ENCODE assay signal across 18 mouse cellular contexts in the genomic region with DNA sequence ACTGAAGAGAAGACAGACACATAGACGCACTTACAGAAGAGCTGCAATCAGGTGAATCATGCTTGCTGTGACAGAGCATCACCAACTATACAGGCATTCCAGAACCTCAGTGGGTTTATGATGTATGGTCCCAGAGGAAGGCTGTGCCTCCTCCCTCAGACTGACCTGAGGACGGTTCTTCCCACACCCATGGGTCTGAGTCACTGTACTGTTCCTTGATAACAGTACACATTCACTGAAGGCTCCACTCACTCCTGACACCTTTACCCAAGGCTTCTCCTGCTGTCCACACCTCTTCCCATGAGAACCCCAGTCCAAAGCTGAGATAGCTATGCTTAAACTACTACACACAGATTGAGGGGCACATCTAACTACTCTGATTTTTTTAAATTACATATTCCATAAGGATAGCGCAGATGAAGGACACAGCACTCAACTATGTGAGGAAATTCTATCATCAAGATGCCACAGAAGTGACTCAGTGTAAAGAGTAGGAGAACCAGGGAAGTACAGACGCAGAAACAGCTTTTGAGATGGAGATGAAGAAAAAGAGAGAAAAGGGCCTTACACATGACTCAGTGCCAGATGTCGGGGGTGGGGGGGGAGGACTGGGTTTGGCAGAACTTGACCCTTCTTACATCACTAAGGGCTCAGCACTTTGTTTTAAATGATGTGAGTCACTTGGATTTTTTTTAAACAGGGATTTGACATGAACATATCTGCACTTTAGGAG.
A peak's percentile ranks its signal among the peaks of the same experiment; 100 is the strongest.
DNase-seq lines count a peak whose midpoint lies in the region; ATAC-seq lines count a peak whose summit lies in the region.
"Had no signal": no experiment of that assay in that cellular context is flagged by ENCODE, and none has a peak within 500 bp of the region (broad histone marks: within the 10 kb centered on the region; RNA-seq: fewer than 3 reads in every experiment).

No protein-coding gene starts in this region.

- H3K27ac ChIP-seq in heart, embryonic 13.5 days (replicated peaks): peak overlapping the region; percentile 51; the same call in 1 of the 2 replicates
- no peak overlapping the region for H3K27ac ChIP-seq in kidney, embryonic 14.5 days (ENCODE audit: low read depth, low read length)
- H3K27ac ChIP-seq: embryonic facial prominence, embryonic 13.5 days; hindbrain, postnatal 0 days; liver, embryonic 15.5 days had no signal

- DNase-seq in heart, postnatal 25 days (ENCODE audit: low spot score): no peak
- DNase-seq in right cerebral cortex, postnatal 25 days: peak; percentile 23
- no peak for DNase-seq in right cerebral cortex, adult 2 months (ENCODE audit: low spot score in 2 of 2)
- peak; percentile 74 for DNase-seq in brain, adult 2 months (ENCODE audit: low read depth, low spot score)
- no peak for DNase-seq in spleen, postnatal 36 days (ENCODE audit: low spot score in 2 of 2)
- DNase-seq: adrenal gland, postnatal 25 days; cerebellum, adult 8-10 months; heart, postnatal 4 days; kidney, adult 11 months; kidney, postnatal 10 days; lung, postnatal 10 days; right cerebral cortex, postnatal 4 days had no signal

- no peaks in the 10 kb centered on the region for H3K9me3 ChIP-seq in heart, embryonic 13.5 days
- H3K9me3 ChIP-seq in kidney, embryonic 14.5 days (ENCODE audit: control insufficient read depth, low read length): no peaks in the 10 kb centered on the region
- H3K9me3 ChIP-seq: embryonic facial prominence, embryonic 13.5 days; liver, embryonic 15.5 days had no signal

- ATAC-seq in heart, embryonic 13.5 days (ENCODE audit: extremely low read depth, insufficient number of reproducible peaks, low FRiP score, low TSS enrichment): no peak
- no peak for ATAC-seq in kidney, embryonic 14.5 days (ENCODE audit: low FRiP score, low TSS enrichment)
- ATAC-seq: hindbrain, postnatal 0 days had no signal

- no peak overlapping the region for H3K4me3 ChIP-seq in heart, embryonic 13.5 days
- no peak overlapping the region for H3K4me3 ChIP-seq in kidney, embryonic 14.5 days (ENCODE audit: low read length)
- H3K4me3 ChIP-seq: embryonic facial prominence, embryonic 13.5 days; liver, embryonic 15.5 days; megakaryocyte, embryonic 14.5 days had no signal

- H3K27me3 ChIP-seq in heart, embryonic 13.5 days (replicated peaks): no peaks in the 10 kb centered on the region
- H3K27me3 ChIP-seq in kidney, embryonic 14.5 days (ENCODE audit: control insufficient read depth, insufficient read depth, low read length): no peaks in the 10 kb centered on the region
- H3K27me3 ChIP-seq: embryonic facial prominence, embryonic 13.5 days; liver, embryonic 15.5 days; megakaryocyte, embryonic 14.5 days had no signal

- peaks cover 24% of the 10 kb centered on the region for H3K4me1 ChIP-seq in heart, embryonic 13.5 days
- no peaks in the 10 kb centered on the region for H3K4me1 ChIP-seq in kidney, embryonic 14.5 days (ENCODE audit: control insufficient read depth, insufficient read depth, low read length)
- H3K4me1 ChIP-seq: embryonic facial prominence, embryonic 13.5 days; liver, embryonic 15.5 days; megakaryocyte, embryonic 14.5 days had no signal

- intact Hi-C loops in heart, postnatal 25 days (cut with DNase I): no loop called here

- no peak overlapping the region for H3K4me2 ChIP-seq in heart, embryonic 13.5 days
- H3K4me2 ChIP-seq in kidney, embryonic 14.5 days (replicated peaks; ENCODE audit: low read depth, low read length): no peak overlapping the region
- H3K4me2 ChIP-seq: embryonic facial prominence, embryonic 13.5 days; liver, embryonic 15.5 days had no signal

- 39% methylated on average over 5 of the region's 5 CpGs for WGBS in heart, embryonic 13.5 days
- WGBS in kidney, embryonic 14.5 days: 86% methylated on average over 5 of the region's 5 CpGs

- H3K9ac ChIP-seq in heart, embryonic 13.5 days: no peak overlapping the region
- H3K9ac ChIP-seq in kidney, embryonic 14.5 days (ENCODE audit: low read depth, low read length): no peak overlapping the region
- H3K9ac ChIP-seq: embryonic facial prominence, embryonic 13.5 days; liver, embryonic 15.5 days had no signal

- no peaks in the 10 kb centered on the region for H3K36me3 ChIP-seq in heart, embryonic 13.5 days
- no peaks in the 10 kb centered on the region for H3K36me3 ChIP-seq in kidney, embryonic 14.5 days (ENCODE audit: control insufficient read depth, insufficient read depth, low read length)
- H3K36me3 ChIP-seq: embryonic facial prominence, embryonic 13.5 days; liver, embryonic 15.5 days had no signal

Comparison
In these comparisons a context has a peak if more than half of its experiments do, and no peak if none do; other contexts are left out.
1. DNase-seq: peak in right cerebral cortex, postnatal 25 days (single experiment) and brain, adult 2 months (single experiment); none in heart, postnatal 25 days (single experiment), right cerebral cortex, adult 2 months (0 of 2) and spleen, postnatal 36 days (0 of 2).